Mouse (Mus musculus): ENCODE results near the gene Nhlrc1. TPM values are rescaled to one million over a fixed set of nuclear protein-coding genes. Genes with fewer than 3 reads are reported as not detected.

Nhlrc1 gene
- polyA plus RNA-seq, 1 experiment from 2014 or later: 7.5 TPM

DNA sequence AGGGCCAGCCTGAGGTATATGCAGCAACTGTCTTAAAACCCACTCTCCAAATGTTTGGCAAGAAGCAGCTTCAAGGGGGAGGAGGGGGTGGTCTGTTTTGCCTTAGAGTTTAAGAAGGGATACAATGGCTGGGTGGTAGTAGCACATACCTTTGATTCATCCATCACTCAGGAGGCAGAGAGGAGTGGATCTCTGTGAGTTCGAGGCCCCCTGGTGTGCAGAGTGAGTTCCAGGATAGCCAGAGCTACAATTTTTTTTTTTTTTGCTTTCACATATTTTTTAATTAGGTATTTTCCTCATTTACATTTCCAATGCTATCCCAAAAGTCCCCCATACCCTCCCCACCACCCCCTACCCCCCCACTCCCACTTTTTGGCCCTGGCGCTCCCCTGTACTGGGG is 46.0 kb downstream of the Nhlrc1 start:
- H3K36me3 ChIP-seq: no peaks in the 10 kb centered on the region
- no peak for ATAC-seq (ENCODE audit: low FRiP score, low read depth)
- no peak overlapping the region for H3K27ac ChIP-seq (replicated peaks)
- H3K4me3 ChIP-seq: no peak overlapping the region
- H3K9ac ChIP-seq (replicated peaks): no peak overlapping the region
- no peaks in the 10 kb centered on the region for H3K9me3 ChIP-seq
- no peak overlapping the region for H3K4me2 ChIP-seq (replicated peaks)
- WGBS: 91% methylated on average over 2 of the region's 2 CpGs
- H3K4me1 ChIP-seq: no peaks in the 10 kb centered on the region
- H3K27me3 ChIP-seq: no peaks in the 10 kb centered on the region

DNA sequence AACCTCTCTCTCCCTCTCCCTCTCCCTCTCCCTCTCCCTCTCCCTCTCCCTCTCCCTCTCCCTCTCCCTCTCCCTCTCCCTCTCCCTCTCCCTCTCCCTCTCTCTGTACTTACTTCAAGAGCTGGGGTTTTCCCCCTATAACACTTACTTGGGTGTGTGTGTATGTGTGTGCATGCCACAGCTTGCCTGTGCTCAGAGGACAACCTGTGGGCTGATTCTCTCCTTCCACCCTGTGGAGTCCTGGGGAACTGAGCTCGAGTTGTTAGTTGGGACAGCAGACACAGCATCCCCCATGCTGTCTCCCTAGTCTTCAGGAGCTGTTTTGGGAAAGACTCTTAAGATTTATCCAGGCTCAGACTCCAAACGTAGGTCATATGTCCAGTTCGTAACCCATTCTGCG is 47.3 kb downstream of the Nhlrc1 start:
- no peak overlapping the region for H3K4me3 ChIP-seq
- no peaks in the 10 kb centered on the region for H3K4me1 ChIP-seq
- 65% methylated on average over 4 of the region's 4 CpGs for WGBS
- H3K27ac ChIP-seq (replicated peaks): no peak overlapping the region
- no peak for ATAC-seq (ENCODE audit: low FRiP score, low read depth)
- H3K9me3 ChIP-seq: no peaks in the 10 kb centered on the region
- no peaks in the 10 kb centered on the region for H3K36me3 ChIP-seq
- no peak overlapping the region for H3K9ac ChIP-seq (replicated peaks)
- H3K4me2 ChIP-seq (replicated peaks): no peak overlapping the region
- H3K27me3 ChIP-seq: no peaks in the 10 kb centered on the region

Other genes starting within 250 kb of the Nhlrc1 start
- gene Kif13a, start 85.0 kb downstream of the Nhlrc1 start, polyA plus RNA-seq (2016; fragmentation: Nextera tagmentation; extraction: Ambion mirVana): 22.0 and 24.3 TPM in 2 replicates
- gene Kdm1b, start 28.6 kb upstream of the Nhlrc1 start, polyA plus RNA-seq (2016; fragmentation: Nextera tagmentation; extraction: Ambion mirVana): 22.0 TPM in 2 replicates
- 35.5 and 37.1 TPM in 2 replicates for gene Tpmt, start 29.9 kb upstream of the Nhlrc1 start, polyA plus RNA-seq (2016; fragmentation: Nextera tagmentation; extraction: Ambion mirVana)
- gene Dek, start 91.4 kb upstream of the Nhlrc1 start, polyA plus RNA-seq (2016; fragmentation: Nextera tagmentation; extraction: Ambion mirVana): 314 and 343 TPM in 2 replicates
- 0.37 and 0.84 TPM in 2 replicates for gene Rnf144b, start 107.8 kb upstream of the Nhlrc1 start, polyA plus RNA-seq (2016; fragmentation: Nextera tagmentation; extraction: Ambion mirVana)